Mouse (Mus musculus): Measurements from ENCODE around the gene Sufu. TPM values are rescaled to one million over a fixed set of nuclear protein-coding genes. Genes with fewer than 3 reads are reported as not detected.

The Sufu gene
- polyA plus RNA-seq, 1 experiment from 2014 or later: 21.8 TPM

- Histone ChIP-seq H3K4me1 (ENCODE audit: control insufficient read depth, insufficient read depth, low read length) (peaks cover 3% of the 10 kb centered on the region), H3K36me3 (ENCODE audit: control insufficient read depth, insufficient read depth, low read length) (no peaks in the 10 kb centered on the region), H3K9me3 (replicated peaks; ENCODE audit: control insufficient read depth, low read length) (no peaks in the 10 kb centered on the region), H3K9ac (ENCODE audit: low read length) (no peak overlapping the region), H3K4me3 (ENCODE audit: low read depth, low read length) (no peak overlapping the region), H3K27me3 (replicated peaks; ENCODE audit: control insufficient read depth, insufficient read depth, low read length) (no peaks in the 10 kb centered on the region), H3K4me2 (ENCODE audit: low read length) (no peak overlapping the region), H3K27ac (ENCODE audit: low read depth, low read length) (peak overlapping the region; percentile 39; the same call in 1 of the 2 replicates)
- ATAC-seq (no peak), DNase-seq (ENCODE audit: low spot score) (peak; percentile 14)
- 69% methylated on average over 9 of the region's 9 CpGs for WGBS
Observed at GRCm38 (mm10) chr19:46416276-46416675, 19.6 kb downstream of the Sufu start.

- 86% methylated on average over 4 of the region's 4 CpGs for WGBS
Observed at GRCm38 (mm10) chr19:46418051-46418450, 21.4 kb downstream of the Sufu start.

GRCm38 (mm10) chr19:46420410-46420809 lies 23.7 kb downstream of the Sufu start:
- WGBS: 92% methylated on average over 7 of the region's 7 CpGs
- H3K9ac ChIP-seq (ENCODE audit: low read length): no peak overlapping the region
- no peak overlapping the region for H3K4me3 ChIP-seq (ENCODE audit: low read depth, low read length)
- H3K36me3 ChIP-seq (ENCODE audit: control insufficient read depth, insufficient read depth, low read length): peaks cover 2% of the 10 kb centered on the region; the same call in 1 of the 2 replicates
- ATAC-seq: no peak
- no peak overlapping the region for H3K27ac ChIP-seq (ENCODE audit: low read depth, low read length)
- H3K27me3 ChIP-seq (replicated peaks; ENCODE audit: control insufficient read depth, insufficient read depth, low read length): no peaks in the 10 kb centered on the region
- H3K4me1 ChIP-seq (ENCODE audit: control insufficient read depth, insufficient read depth, low read length): peaks cover 22% of the 10 kb centered on the region
- no peak for DNase-seq (ENCODE audit: low spot score)
- no peaks in the 10 kb centered on the region for H3K9me3 ChIP-seq (replicated peaks; ENCODE audit: control insufficient read depth, low read length)
- H3K4me2 ChIP-seq (ENCODE audit: low read length): no peak overlapping the region

More at GRCm38 (mm10) chr19:46418051-46418450, 21.4 kb downstream of the Sufu start:
- Histone ChIP-seq H3K4me1 (ENCODE audit: control insufficient read depth, insufficient read depth, low read length) (peaks cover 18% of the 10 kb centered on the region), H3K9ac (ENCODE audit: low read length) (no peak overlapping the region), H3K27me3 (replicated peaks; ENCODE audit: control insufficient read depth, insufficient read depth, low read length) (no peaks in the 10 kb centered on the region), H3K4me2 (ENCODE audit: low read length) (no peak overlapping the region), H3K9me3 (replicated peaks; ENCODE audit: control insufficient read depth, low read length) (no peaks in the 10 kb centered on the region), H3K27ac (ENCODE audit: low read depth, low read length) (no peak overlapping the region), H3K4me3 (ENCODE audit: low read depth, low read length) (no peak overlapping the region), H3K36me3 (ENCODE audit: control insufficient read depth, insufficient read depth, low read length) (no peaks in the 10 kb centered on the region)
- ATAC-seq: no peak
- DNase-seq (ENCODE audit: low spot score): no peak

- H3K4me1 ChIP-seq (ENCODE audit: control insufficient read depth, insufficient read depth, low read length): peaks cover 22% of the 10 kb centered on the region
- H3K36me3 ChIP-seq (ENCODE audit: control insufficient read depth, insufficient read depth, low read length): peaks cover 6% of the 10 kb centered on the region; the same call in 1 of the 2 replicates
- peak overlapping the region; percentile 80 for H3K27ac ChIP-seq (ENCODE audit: low read depth, low read length)
- no peaks in the 10 kb centered on the region for H3K27me3 ChIP-seq (replicated peaks; ENCODE audit: control insufficient read depth, insufficient read depth, low read length)
- DNase-seq (ENCODE audit: low spot score): peak; percentile 79
- H3K9ac ChIP-seq (ENCODE audit: low read length): no peak overlapping the region
- no peaks in the 10 kb centered on the region for H3K9me3 ChIP-seq (replicated peaks; ENCODE audit: control insufficient read depth, low read length)
- ATAC-seq: peak; percentile 90
- 42% methylated on average over 11 of the region's 11 CpGs for WGBS
- no peak overlapping the region for H3K4me2 ChIP-seq (ENCODE audit: low read length)
- H3K4me3 ChIP-seq (ENCODE audit: low read depth, low read length): no peak overlapping the region
Observed at GRCm38 (mm10) chr19:46422384-46423338, 26.0 kb downstream of the Sufu start.

GRCm38 (mm10) chr19:46425266-46425665 lies 28.6 kb downstream of the Sufu start:
- no peak overlapping the region for H3K4me3 ChIP-seq (ENCODE audit: low read depth, low read length)
- no peak overlapping the region for H3K4me2 ChIP-seq (ENCODE audit: low read length)
- H3K9ac ChIP-seq (ENCODE audit: low read length): no peak overlapping the region
- H3K27me3 ChIP-seq (replicated peaks; ENCODE audit: control insufficient read depth, insufficient read depth, low read length): no peaks in the 10 kb centered on the region
- H3K36me3 ChIP-seq (ENCODE audit: control insufficient read depth, insufficient read depth, low read length): peaks cover 6% of the 10 kb centered on the region; the same call in 1 of the 2 replicates
- peaks cover 22% of the 10 kb centered on the region for H3K4me1 ChIP-seq (ENCODE audit: control insufficient read depth, insufficient read depth, low read length)
- no peaks in the 10 kb centered on the region for H3K9me3 ChIP-seq (replicated peaks; ENCODE audit: control insufficient read depth, low read length)
- no peak overlapping the region for H3K27ac ChIP-seq (ENCODE audit: low read depth, low read length)
- DNase-seq (ENCODE audit: low spot score) (no peak), ATAC-seq (no peak)
- 87% methylated on average over 8 of the region's 8 CpGs for WGBS

- Histone ChIP-seq H3K36me3 (ENCODE audit: control insufficient read depth, insufficient read depth, low read length) (peaks cover 6% of the 10 kb centered on the region; the same call in 1 of the 2 replicates), H3K9me3 (replicated peaks; ENCODE audit: control insufficient read depth, low read length) (no peaks in the 10 kb centered on the region), H3K9ac (ENCODE audit: low read length) (no peak overlapping the region), H3K4me3 (ENCODE audit: low read depth, low read length) (no peak overlapping the region), H3K4me2 (ENCODE audit: low read length) (no peak overlapping the region), H3K27ac (ENCODE audit: low read depth, low read length) (0 out of 2 replicates have a peak overlapping the region, but pooled peaks have one; percentile 52), H3K27me3 (replicated peaks; ENCODE audit: control insufficient read depth, insufficient read depth, low read length) (no peaks in the 10 kb centered on the region), H3K4me1 (ENCODE audit: control insufficient read depth, insufficient read depth, low read length) (peaks cover 18% of the 10 kb centered on the region)
- DNase-seq (ENCODE audit: low spot score): peak; percentile 46
- no peak for ATAC-seq
- WGBS: 48% methylated on average over 12 of the region's 12 CpGs
Observed at GRCm38 (mm10) chr19:46426488-46426887, 29.8 kb downstream of the Sufu start.

GRCm38 (mm10) chr19:46429250-46429649 lies 32.6 kb downstream of the Sufu start:
- ATAC-seq (no peak), DNase-seq (ENCODE audit: low spot score) (no peak)
- Histone ChIP-seq H3K27ac (ENCODE audit: low read depth, low read length) (no peak overlapping the region), H3K4me2 (ENCODE audit: low read length) (no peak overlapping the region), H3K36me3 (ENCODE audit: control insufficient read depth, insufficient read depth, low read length) (peaks cover 6% of the 10 kb centered on the region; the same call in 1 of the 2 replicates), H3K9me3 (replicated peaks; ENCODE audit: control insufficient read depth, low read length) (no peaks in the 10 kb centered on the region), H3K9ac (ENCODE audit: low read length) (no peak overlapping the region), H3K27me3 (replicated peaks; ENCODE audit: control insufficient read depth, insufficient read depth, low read length) (no peaks in the 10 kb centered on the region), H3K4me3 (ENCODE audit: low read depth, low read length) (no peak overlapping the region), H3K4me1 (ENCODE audit: control insufficient read depth, insufficient read depth, low read length) (0 out of 2 replicates have a peak, but pooled peaks cover 2% of the 10 kb centered on the region)

GRCm38 (mm10) chr19:46433712-46434111 lies 37.0 kb downstream of the Sufu start:
- Histone ChIP-seq H3K36me3 (ENCODE audit: control insufficient read depth, insufficient read depth, low read length) (0 out of 2 replicates have a peak, but pooled peaks cover 3% of the 10 kb centered on the region), H3K27ac (ENCODE audit: low read depth, low read length) (no peak overlapping the region), H3K9ac (ENCODE audit: low read length) (no peak overlapping the region), H3K4me3 (ENCODE audit: low read depth, low read length) (no peak overlapping the region), H3K27me3 (replicated peaks; ENCODE audit: control insufficient read depth, insufficient read depth, low read length) (no peaks in the 10 kb centered on the region), H3K4me1 (ENCODE audit: control insufficient read depth, insufficient read depth, low read length) (peaks cover 7% of the 10 kb centered on the region), H3K4me2 (ENCODE audit: low read length) (no peak overlapping the region), H3K9me3 (replicated peaks; ENCODE audit: control insufficient read depth, low read length) (no peaks in the 10 kb centered on the region)
- DNase-seq (ENCODE audit: low spot score) (no peak), ATAC-seq (no peak)
- 70% methylated on average over 7 of the region's 7 CpGs for WGBS

GRCm38 (mm10) chr19:46434148-46434547 lies 37.5 kb downstream of the Sufu start:
- H3K4me2 ChIP-seq (ENCODE audit: low read length): no peak overlapping the region
- WGBS: 75% methylated on average over 9 of the region's 9 CpGs
- H3K9me3 ChIP-seq (replicated peaks; ENCODE audit: control insufficient read depth, low read length): no peaks in the 10 kb centered on the region
- H3K4me3 ChIP-seq (ENCODE audit: low read depth, low read length): no peak overlapping the region
- no peak for ATAC-seq
- peaks cover 7% of the 10 kb centered on the region for H3K4me1 ChIP-seq (ENCODE audit: control insufficient read depth, insufficient read depth, low read length)
- H3K27ac ChIP-seq (ENCODE audit: low read depth, low read length): peak overlapping the region; percentile 21; the same call in 1 of the 2 replicates
- no peak for DNase-seq (ENCODE audit: low spot score)
- H3K27me3 ChIP-seq (replicated peaks; ENCODE audit: control insufficient read depth, insufficient read depth, low read length): no peaks in the 10 kb centered on the region
- H3K9ac ChIP-seq (ENCODE audit: low read length): no peak overlapping the region
- H3K36me3 ChIP-seq (ENCODE audit: control insufficient read depth, insufficient read depth, low read length): 0 out of 2 replicates have a peak, but pooled peaks cover 3% of the 10 kb centered on the region

Data from forebrain, embryonic 14.5 days (tissue).